Mouse (Mus musculus): ENCODE data around the gene AW146154. TPM values are rescaled to one million over a fixed set of nuclear protein-coding genes. Genes with fewer than 3 reads are reported as not detected.
"Not testable (repeated sequence)": the region's sequence is repeated elsewhere in the genome, so short reads cannot be mapped to it uniquely, and the experiment has no call there.

AW146154 gene
- 6.3 and 6.4 TPM in 2 replicates for polyA plus RNA-seq (2014; fragmentation: Nextera tagmentation; extraction: Ambion mirVana)

DNA sequence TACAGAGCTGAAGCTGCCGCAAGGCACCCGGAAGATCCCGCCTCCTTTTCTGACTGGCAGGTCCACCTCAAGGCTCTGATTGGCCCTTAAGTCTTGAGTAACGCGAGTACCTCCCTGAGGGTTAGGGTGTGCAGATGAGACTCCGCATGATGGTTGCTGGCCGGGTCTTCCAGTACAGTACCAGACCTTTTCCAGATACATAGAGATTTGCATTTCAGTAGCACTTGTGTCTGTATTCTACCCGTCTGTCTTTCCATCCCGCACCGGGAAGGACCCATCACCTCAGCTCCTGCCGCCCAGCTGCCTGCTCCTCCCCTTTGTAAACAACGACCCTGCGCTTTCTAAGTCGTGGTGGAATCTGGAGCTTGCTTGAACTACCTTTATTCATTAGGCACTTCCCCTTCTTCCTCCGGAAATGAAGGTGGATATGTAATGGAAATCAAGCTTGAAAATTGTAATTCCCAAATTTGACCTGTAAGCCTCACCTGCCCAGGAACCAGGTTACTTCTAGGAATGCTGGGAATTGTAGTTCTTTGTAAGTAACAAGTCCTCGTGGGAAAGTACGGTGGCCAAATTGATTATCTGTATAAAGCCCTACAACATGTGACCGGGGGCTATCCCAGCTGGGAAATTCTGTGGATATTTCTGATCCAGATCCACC, at the start of gene AW146154, which contains the start of gene Gm20449:
AW146154 (minus strand) TSS at position 502 of the 661 bp plus-strand sequence.
Gm20449 (minus strand) TSS at position 29 of the 661 bp plus-strand sequence.
- no peaks in the 10 kb centered on the region for H3K4me1 ChIP-seq (replicated peaks; ENCODE audit: control insufficient read depth, insufficient read depth, low read length)
- under 1% methylated on average over 18 of the region's 18 CpGs for WGBS
- peak within 1 kb of the TSS; percentile 66 for H3K4me2 ChIP-seq (replicated peaks; ENCODE audit: low read depth, low read length)
- peak; percentile 86 for DNase-seq (ENCODE audit: low spot score)
- H3K27me3 ChIP-seq (ENCODE audit: control insufficient read depth, insufficient read depth, low read length), result no peaks in the 10 kb centered on the region
- H3K9ac ChIP-seq (ENCODE audit: low read depth, low read length), result peak within 1 kb of the TSS; percentile 39
- ATAC-seq (ENCODE audit: low FRiP score), result peak; percentile 98
- H3K9me3 ChIP-seq (ENCODE audit: control insufficient read depth, low read length), result peaks cover 6% of the 10 kb centered on the region
- H3K36me3 ChIP-seq (ENCODE audit: control insufficient read depth, insufficient read depth, low read length), result no peaks in the 10 kb centered on the region
- H3K4me3 ChIP-seq (ENCODE audit: low read depth, low read length), result peak within 1 kb of the TSS; percentile 49
- no peak within 1 kb of the TSS for H3K27ac ChIP-seq (ENCODE audit: low read depth, low read length)

DNA sequence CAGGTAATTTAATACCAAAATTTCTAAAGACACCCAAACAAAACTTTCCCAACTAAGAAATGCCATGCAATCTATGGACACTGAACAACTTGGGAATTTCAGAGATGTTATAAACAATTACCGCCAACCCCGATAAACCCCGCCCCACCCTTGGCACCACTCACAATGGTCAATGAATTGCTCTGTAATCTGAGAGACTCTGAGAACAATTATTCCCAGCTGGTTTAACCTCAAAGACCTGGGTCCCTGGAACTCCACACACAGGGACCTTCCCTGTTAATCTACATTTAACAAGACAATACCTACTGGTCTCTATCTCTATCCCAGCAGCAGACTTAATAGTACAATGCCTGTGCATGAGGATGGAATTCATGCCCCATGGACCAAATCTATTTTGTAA, 13.0 kb upstream of the AW146154 start:
- WGBS, result 89% methylated on average over 3 of the region's 3 CpGs
- Histone ChIP-seq H3K4me1 (replicated peaks; ENCODE audit: control insufficient read depth, insufficient read depth, low read length) (no peaks in the 10 kb centered on the region), H3K27me3 (ENCODE audit: control insufficient read depth, insufficient read depth, low read length) (no peaks in the 10 kb centered on the region), H3K36me3 (ENCODE audit: control insufficient read depth, insufficient read depth, low read length) (no peaks in the 10 kb centered on the region), H3K4me2 (replicated peaks; ENCODE audit: low read depth, low read length) (no peak overlapping the region), H3K9ac (ENCODE audit: low read depth, low read length) (no peak overlapping the region), H3K9me3 (ENCODE audit: control insufficient read depth, low read length) (no peaks in the 10 kb centered on the region), H3K27ac (ENCODE audit: low read depth, low read length) (no peak overlapping the region), H3K4me3 (ENCODE audit: low read depth, low read length) (no peak overlapping the region)
- ATAC-seq (ENCODE audit: low FRiP score) (no peak), DNase-seq (ENCODE audit: low spot score) (no peak)

DNA sequence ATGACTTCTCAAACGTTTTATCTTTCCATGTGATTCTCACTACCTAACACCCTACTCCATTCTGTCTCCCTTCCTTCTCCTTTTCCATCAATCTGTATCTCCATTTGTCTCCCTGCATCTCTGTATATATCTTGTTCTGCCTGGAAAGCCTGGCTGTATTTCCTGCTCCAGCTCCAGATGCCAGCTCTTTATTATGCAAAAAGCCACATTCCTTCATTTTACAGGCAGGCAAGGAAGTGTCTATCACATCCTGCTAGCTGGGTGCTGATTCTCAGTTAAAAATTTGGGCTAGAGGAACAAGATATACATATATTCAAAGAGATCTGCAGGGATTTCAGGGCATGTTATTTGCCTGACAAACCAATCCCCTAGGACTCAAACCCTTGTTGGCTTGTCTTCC, 12.5 kb upstream of the AW146154 start:
- H3K27me3 ChIP-seq (ENCODE audit: control insufficient read depth, insufficient read depth, low read length), result no peaks in the 10 kb centered on the region
- no peaks in the 10 kb centered on the region for H3K36me3 ChIP-seq (ENCODE audit: control insufficient read depth, insufficient read depth, low read length)
- ATAC-seq (ENCODE audit: low FRiP score) (no peak), DNase-seq (ENCODE audit: low spot score) (no peak)
- no peaks in the 10 kb centered on the region for H3K4me1 ChIP-seq (replicated peaks; ENCODE audit: control insufficient read depth, insufficient read depth, low read length)
- WGBS, result 19% methylated on average over 1 of the region's 1 CpGs
- H3K4me3 ChIP-seq (ENCODE audit: low read depth, low read length), result no peak overlapping the region
- no peaks in the 10 kb centered on the region for H3K9me3 ChIP-seq (ENCODE audit: control insufficient read depth, low read length)
- no peak overlapping the region for H3K9ac ChIP-seq (ENCODE audit: low read depth, low read length)
- H3K27ac ChIP-seq (ENCODE audit: low read depth, low read length), result no peak overlapping the region
- no peak overlapping the region for H3K4me2 ChIP-seq (replicated peaks; ENCODE audit: low read depth, low read length)

- H3K9me3 ChIP-seq (ENCODE audit: control insufficient read depth, low read length), result no peaks in the 10 kb centered on the region
- H3K4me1 ChIP-seq (replicated peaks; ENCODE audit: control insufficient read depth, insufficient read depth, low read length), result no peaks in the 10 kb centered on the region
- ATAC-seq (ENCODE audit: low FRiP score) (no peak), DNase-seq (ENCODE audit: low spot score) (no peak)
- H3K27me3 ChIP-seq (ENCODE audit: control insufficient read depth, insufficient read depth, low read length), result no peaks in the 10 kb centered on the region
- H3K27ac ChIP-seq (ENCODE audit: low read depth, low read length), result no peak overlapping the region
- 57% methylated on average over 1 of the region's 1 CpGs for WGBS
- H3K9ac ChIP-seq (ENCODE audit: low read depth, low read length), result no peak overlapping the region
- no peak overlapping the region for H3K4me2 ChIP-seq (replicated peaks; ENCODE audit: low read depth, low read length)
- H3K36me3 ChIP-seq (ENCODE audit: control insufficient read depth, insufficient read depth, low read length), result no peaks in the 10 kb centered on the region
- H3K4me3 ChIP-seq (ENCODE audit: low read depth, low read length), result no peak overlapping the region
Observed at GRCm38 (mm10) chr7:41502402-41502801, 2.7 kb upstream of the AW146154 start.

DNA sequence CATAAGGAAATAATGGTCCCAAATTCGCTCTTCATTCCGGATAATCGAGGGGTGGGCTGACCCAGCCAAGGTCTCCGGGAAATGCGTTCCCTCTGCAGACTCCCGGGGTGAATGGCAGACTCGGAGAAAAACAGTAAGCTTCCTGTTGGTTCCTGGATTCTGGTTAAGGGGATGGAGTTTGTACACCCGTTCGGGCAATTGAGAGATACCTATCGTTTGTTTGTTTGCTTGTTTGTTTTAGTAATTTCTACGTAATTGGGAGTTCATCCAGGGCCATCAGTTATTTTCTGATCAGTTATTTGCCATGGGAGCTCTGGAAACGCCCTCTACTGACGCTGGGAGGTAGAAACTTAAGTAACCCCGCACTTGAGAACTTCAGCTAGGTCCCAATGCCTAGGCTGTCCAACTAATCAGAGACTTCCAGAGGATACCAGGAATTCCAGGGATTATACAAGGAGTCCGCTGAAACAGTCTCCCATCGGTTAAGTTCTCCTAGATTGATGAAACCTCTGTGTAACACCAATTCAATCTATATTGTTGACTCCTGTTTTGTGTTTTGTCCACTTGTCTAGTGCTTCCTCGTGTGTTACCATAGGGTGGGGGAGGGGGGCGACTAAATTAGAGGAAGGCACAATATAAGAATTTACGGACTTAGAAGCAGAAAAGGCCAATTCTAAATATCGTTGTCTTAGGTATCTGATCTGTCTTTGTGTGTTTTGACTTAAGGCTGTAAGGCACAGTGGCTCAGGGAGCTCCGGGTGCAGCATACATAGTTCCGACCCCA, 653 bp upstream of the AW146154 start:
- DNase-seq (ENCODE audit: low spot score), result peak; percentile 44
- 20% methylated on average over 22 of the region's 22 CpGs for WGBS
- Histone ChIP-seq H3K9ac (ENCODE audit: low read depth, low read length) (no peak overlapping the region), H3K4me3 (ENCODE audit: low read depth, low read length) (peak overlapping the region; percentile 49), H3K9me3 (ENCODE audit: control insufficient read depth, low read length) (no peaks in the 10 kb centered on the region), H3K27ac (ENCODE audit: low read depth, low read length) (no peak overlapping the region), H3K4me1 (replicated peaks; ENCODE audit: control insufficient read depth, insufficient read depth, low read length) (no peaks in the 10 kb centered on the region), H3K4me2 (replicated peaks; ENCODE audit: low read depth, low read length) (peak overlapping the region; percentile 66), H3K36me3 (ENCODE audit: control insufficient read depth, insufficient read depth, low read length) (no peaks in the 10 kb centered on the region), H3K27me3 (ENCODE audit: control insufficient read depth, insufficient read depth, low read length) (no peaks in the 10 kb centered on the region)
- peak; percentile 34 for ATAC-seq (ENCODE audit: low FRiP score)

- not testable (repeated sequence) for H3K36me3 ChIP-seq (ENCODE audit: control insufficient read depth, insufficient read depth, low read length); H3K27ac ChIP-seq (ENCODE audit: low read depth, low read length); H3K27me3 ChIP-seq (ENCODE audit: control insufficient read depth, insufficient read depth, low read length); H3K9me3 ChIP-seq (ENCODE audit: control insufficient read depth, low read length); DNase-seq (ENCODE audit: low spot score); H3K4me1 ChIP-seq (replicated peaks; ENCODE audit: control insufficient read depth, insufficient read depth, low read length)
- ATAC-seq (ENCODE audit: low FRiP score), result peak; percentile 81; the same call in 1 of the 2 replicates
- H3K4me2 ChIP-seq (replicated peaks; ENCODE audit: low read depth, low read length), result peak overlapping the region; percentile 66; the same call in 1 of the 2 replicates
- H3K9ac ChIP-seq (ENCODE audit: low read depth, low read length), result peak overlapping the region; percentile 39
- peak overlapping the region; percentile 49 for H3K4me3 ChIP-seq (ENCODE audit: low read depth, low read length)
- WGBS, result 0% methylated on average over 6 of the region's 6 CpGs
Observed at GRCm38 (mm10) chr7:41499018-41499388, 687 bp downstream of the AW146154 start.

DNA sequence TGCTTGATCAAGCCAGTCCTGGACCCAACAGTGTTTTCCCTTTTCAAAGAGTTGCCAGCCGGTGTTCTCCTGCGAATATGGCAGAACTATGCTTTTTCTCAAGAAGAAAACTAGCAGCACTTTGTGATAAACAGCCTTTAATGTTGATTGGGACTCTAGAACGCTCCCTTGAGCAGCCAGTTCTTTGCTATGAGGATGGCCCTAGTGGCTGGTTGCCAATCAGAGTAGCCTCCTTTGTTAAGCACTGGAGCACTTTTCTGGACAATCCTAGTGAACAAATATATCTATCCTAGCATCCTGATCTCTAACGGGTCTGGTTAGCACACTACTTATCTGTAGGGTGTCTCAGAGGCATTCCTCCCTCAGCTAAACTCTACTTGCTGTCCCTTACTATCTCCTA, 1.2 kb downstream of the AW146154 start:
- not testable (repeated sequence) for ATAC-seq (ENCODE audit: low FRiP score); H3K9me3 ChIP-seq (ENCODE audit: control insufficient read depth, low read length); H3K4me2 ChIP-seq (replicated peaks; ENCODE audit: low read depth, low read length); H3K36me3 ChIP-seq (ENCODE audit: control insufficient read depth, insufficient read depth, low read length); H3K4me1 ChIP-seq (replicated peaks; ENCODE audit: control insufficient read depth, insufficient read depth, low read length); DNase-seq (ENCODE audit: low spot score); H3K4me3 ChIP-seq (ENCODE audit: low read depth, low read length); H3K27ac ChIP-seq (ENCODE audit: low read depth, low read length); H3K9ac ChIP-seq (ENCODE audit: low read depth, low read length); H3K27me3 ChIP-seq (ENCODE audit: control insufficient read depth, insufficient read depth, low read length)
- 85% methylated on average over 1 of the region's 4 CpGs for WGBS

DNA sequence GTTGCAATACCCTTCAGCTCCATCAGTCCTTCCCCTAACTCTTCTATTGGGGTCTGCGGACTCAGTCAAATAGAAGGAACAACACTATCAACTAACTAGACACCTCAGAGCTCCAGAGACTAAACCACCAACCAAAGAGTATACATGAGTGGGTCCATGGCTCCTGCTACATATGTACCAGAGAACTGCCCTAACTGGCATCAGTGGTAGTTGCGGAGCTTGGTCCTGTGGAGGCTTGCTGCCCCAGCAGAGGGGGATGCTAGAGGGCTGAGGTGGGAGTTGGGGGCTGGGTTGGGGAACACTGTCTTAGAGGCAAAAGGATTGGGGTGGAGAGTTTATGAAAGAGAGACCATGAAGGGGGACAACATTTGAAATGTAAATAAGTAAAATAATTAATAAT, 1.8 kb downstream of the AW146154 start:
- whole genome bisulfite sequencing, result 92% methylated on average over 2 of the region's 2 CpGs
- Histone ChIP-seq H3K36me3 (ENCODE audit: control insufficient read depth, insufficient read depth, low read length) (no peaks in the 10 kb centered on the region), H3K27ac (ENCODE audit: low read depth, low read length) (no peak overlapping the region), H3K4me3 (ENCODE audit: low read depth, low read length) (no peak overlapping the region), H3K9me3 (ENCODE audit: control insufficient read depth, low read length) (peaks cover 8% of the 10 kb centered on the region), H3K4me1 (replicated peaks; ENCODE audit: control insufficient read depth, insufficient read depth, low read length) (no peaks in the 10 kb centered on the region), H3K4me2 (replicated peaks; ENCODE audit: low read depth, low read length) (no peak overlapping the region), H3K27me3 (ENCODE audit: control insufficient read depth, insufficient read depth, low read length) (no peaks in the 10 kb centered on the region), H3K9ac (ENCODE audit: low read depth, low read length) (no peak overlapping the region)
- ATAC-seq (ENCODE audit: low FRiP score) (no peak), DNase-seq (ENCODE audit: low spot score) (no peak)

Data from hindbrain, embryonic 11.5 days (tissue).